Mouse (Mus musculus) activated CD4-positive, CD25-positive, alpha-beta regulatory T cell, adult 4 months (primary cell): Measurements from ENCODE around the gene Zfp775. TPM values are rescaled to one million over a fixed set of nuclear protein-coding genes. Genes with fewer than 3 reads are reported as not detected.
A peak's percentile ranks its signal among the peaks of the same experiment; 100 is the strongest.
"Not testable (repeated sequence)": the region's sequence is repeated elsewhere in the genome, so short reads cannot be mapped to it uniquely, and the experiment has no call there.

Source experiments
- ATAC-seq: one replicate; pipeline ENCODE4 v1.8.0; 2017
- polyA plus RNA-seq, 2 experiments: library from polyadenylated mRNA; unstranded; fragments of 100-300 nt; shearing (Covaris generic); gene quantifications; one replicate each; pipeline ENCODE4 v1.2.1; 2017

The Zfp775 gene
- polyA plus RNA-seq, 2 experiments from 2014 or later: 4.8 to 6.1 TPM

GRCm38 (mm10) chr6:48591221-48591845 is 10.5 kb upstream of the Zfp775 start:
- no peak for ATAC-seq

GRCm38 (mm10) chr6:48591871-48592270 is 10.0 kb upstream of the Zfp775 start:
- no peak for ATAC-seq

- ATAC-seq: peak; percentile 61
These were observed 8.5 kb upstream of the Zfp775 start, which contains the start of the genes Repin1 and Gm44965 for GRCm38 (mm10) chr6:48593158-48594042. Repin1 (plus strand) TSS chr6:48593883. Gm44965 (plus strand) TSS chr6:48593941.

- ATAC-seq: peak; percentile 63
These were observed 7.7 kb upstream of the Zfp775 start for GRCm38 (mm10) chr6:48594043-48594738.

GRCm38 (mm10) chr6:48595278-48595677 is 6.6 kb upstream of the Zfp775 start:
- ATAC-seq: no peak

GRCm38 (mm10) chr6:48596545-48597232 is 5.2 kb upstream of the Zfp775 start:
- ATAC-seq: no peak

- no peak for ATAC-seq
These were observed 4.6 kb upstream of the Zfp775 start for GRCm38 (mm10) chr6:48597233-48597625.

- ATAC-seq: no peak
These were observed 1.3 kb upstream of the Zfp775 start for GRCm38 (mm10) chr6:48600594-48600993.

- ATAC-seq: peak; percentile 51
These were observed 348 bp downstream of the Zfp775 start for GRCm38 (mm10) chr6:48602080-48602741.

- no peak for ATAC-seq
These were observed 6.3 kb downstream of the Zfp775 start for GRCm38 (mm10) chr6:48608124-48608523.

- ATAC-seq: no peak
These were observed 7.6 kb downstream of the Zfp775 start for GRCm38 (mm10) chr6:48609512-48609911.

- no peak for ATAC-seq
These were observed 8.8 kb downstream of the Zfp775 start for GRCm38 (mm10) chr6:48610657-48611056.

- ATAC-seq: no peak
These were observed 11.6 kb downstream of the Zfp775 start for GRCm38 (mm10) chr6:48613464-48613863.

- no peak for ATAC-seq
These were observed 12.9 kb downstream of the Zfp775 start for GRCm38 (mm10) chr6:48614756-48615155.

GRCm38 (mm10) chr6:48620031-48620430 is 18.2 kb downstream of the Zfp775 start:
- ATAC-seq: no peak

GRCm38 (mm10) chr6:48622186-48622843 is 20.5 kb downstream of the Zfp775 start:
- not testable (repeated sequence) for ATAC-seq

GRCm38 (mm10) chr6:48623460-48623859 is 21.6 kb downstream of the Zfp775 start:
- ATAC-seq: no peak

GRCm38 (mm10) chr6:48626464-48626863 is 24.6 kb downstream of the Zfp775 start, which contains the start of gene AI854703:
AI854703 (plus strand) TSS chr6:48626764.
- no peak for ATAC-seq

GRCm38 (mm10) chr6:48626984-48627383 is 25.1 kb downstream of the Zfp775 start:
- ATAC-seq: no peak

- no peak for ATAC-seq
These were observed 25.7 kb downstream of the Zfp775 start for GRCm38 (mm10) chr6:48627511-48627924.

- no peak for ATAC-seq
These were observed 26.5 kb downstream of the Zfp775 start for GRCm38 (mm10) chr6:48628377-48628776.
